Mouse (Mus musculus): ENCODE data around the gene Rbm38.
A peak's percentile ranks its signal among the peaks of the same experiment; 100 is the strongest.

Rbm38 gene

GRCm38 (mm10) chr2:173020430-173020829 is at the start of gene Rbm38:
TSS of gene Rbm38 (plus strand) at chr2:173020498.
- DNase-seq, result no peak

DNA sequence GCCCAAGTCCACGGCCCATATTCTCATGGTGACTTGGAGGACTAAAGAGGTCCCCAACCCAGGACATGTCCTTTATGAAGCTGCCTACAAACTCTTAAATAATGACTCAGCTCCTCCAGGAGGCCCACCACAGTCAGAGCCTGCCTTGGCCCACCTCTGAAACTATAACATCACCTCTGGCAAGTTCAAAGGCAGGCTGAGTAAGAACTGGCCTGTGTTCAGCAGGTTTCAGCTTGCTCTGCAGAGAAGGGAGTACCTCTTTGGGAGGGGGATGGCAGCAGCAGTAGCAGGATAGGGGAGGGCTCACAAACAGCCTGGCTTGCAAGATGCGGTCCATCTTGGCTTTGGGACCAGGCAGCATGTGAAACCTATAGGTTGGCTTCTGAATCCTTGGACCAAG is 48.4 kb upstream of the Rbm38 start:
- DNase-seq, result no peak

DNA sequence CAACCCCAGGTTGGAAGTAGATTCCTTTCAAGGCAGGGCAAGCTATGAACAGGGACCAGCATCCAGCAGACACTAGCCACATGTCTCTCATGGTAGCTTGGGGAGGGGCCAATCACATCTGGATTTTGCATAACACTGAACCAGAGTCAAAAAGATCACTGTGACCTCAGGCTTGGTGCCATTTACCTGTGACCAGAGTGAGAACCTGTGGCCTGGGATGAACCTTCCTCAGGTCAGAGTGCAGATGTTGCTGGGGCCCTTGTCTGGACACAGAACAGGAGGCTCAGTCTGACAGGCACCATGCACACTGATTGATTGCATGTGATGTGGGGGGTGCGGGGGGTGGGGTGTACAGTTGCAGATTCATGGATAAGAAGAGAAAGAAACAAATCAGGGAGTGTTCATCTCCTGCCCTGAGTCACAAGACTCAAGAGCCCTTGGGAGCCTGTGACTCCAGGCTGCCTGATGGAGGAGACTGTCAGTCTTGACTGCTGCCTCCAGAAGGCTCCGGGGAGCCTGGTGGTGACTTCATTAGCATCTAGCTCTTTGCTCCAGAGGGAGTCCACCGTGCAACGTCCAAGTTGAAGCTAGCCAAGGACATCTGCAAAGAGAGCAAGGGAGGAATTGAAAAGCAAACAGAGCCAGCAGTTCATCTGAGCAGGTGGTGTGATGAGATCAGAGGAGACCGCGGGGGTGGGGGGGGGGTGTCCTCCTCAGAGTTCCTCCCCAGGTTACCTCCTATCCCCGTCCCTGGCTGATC is 46.3 kb upstream of the Rbm38 start:
- DNase-seq, result no peak

- DNase-seq, result no peak
These were observed 45.6 kb upstream of the Rbm38 start for GRCm38 (mm10) chr2:172974701-172975100.

GRCm38 (mm10) chr2:172975159-172975558 is 45.1 kb upstream of the Rbm38 start:
- no peak for DNase-seq

- DNase-seq, result peak; percentile 84
These were observed 43.5 kb upstream of the Rbm38 start for GRCm38 (mm10) chr2:172976661-172977238.

- DNase-seq, result peak; percentile 96
These were observed 42.7 kb upstream of the Rbm38 start, which contains the start of gene Spo11 for GRCm38 (mm10) chr2:172977409-172978130. TSS of gene Spo11 (plus strand) at chr2:172977700.

DNA sequence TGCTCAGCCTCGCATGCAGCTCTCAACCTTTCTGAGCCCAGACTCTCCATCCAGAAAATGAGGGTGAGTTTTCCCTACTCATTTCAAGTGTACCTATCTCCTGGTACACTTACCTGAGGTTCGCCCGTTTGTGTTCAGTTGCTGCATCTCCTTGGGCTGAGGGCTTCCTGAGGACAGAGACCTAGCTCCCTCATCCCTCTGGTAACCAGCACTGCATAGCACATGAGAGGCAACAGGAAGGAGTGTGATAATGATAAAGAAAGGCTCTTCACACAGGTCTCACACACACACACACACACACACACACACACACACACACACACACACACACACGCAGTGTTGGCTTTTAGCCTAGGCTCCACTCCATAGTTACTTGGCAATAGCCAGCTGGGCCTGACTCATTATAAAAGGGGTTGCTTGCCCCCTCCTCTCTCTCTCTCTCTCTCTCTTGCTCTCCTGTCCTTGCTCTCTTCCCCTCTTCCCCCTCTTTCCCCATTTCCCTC is 42.1 kb upstream of the Rbm38 start:
- DNase-seq, result peak; percentile 55

- DNase-seq, result peak; percentile 26
These were observed 40.5 kb upstream of the Rbm38 start for GRCm38 (mm10) chr2:172979666-172980345.

DNA sequence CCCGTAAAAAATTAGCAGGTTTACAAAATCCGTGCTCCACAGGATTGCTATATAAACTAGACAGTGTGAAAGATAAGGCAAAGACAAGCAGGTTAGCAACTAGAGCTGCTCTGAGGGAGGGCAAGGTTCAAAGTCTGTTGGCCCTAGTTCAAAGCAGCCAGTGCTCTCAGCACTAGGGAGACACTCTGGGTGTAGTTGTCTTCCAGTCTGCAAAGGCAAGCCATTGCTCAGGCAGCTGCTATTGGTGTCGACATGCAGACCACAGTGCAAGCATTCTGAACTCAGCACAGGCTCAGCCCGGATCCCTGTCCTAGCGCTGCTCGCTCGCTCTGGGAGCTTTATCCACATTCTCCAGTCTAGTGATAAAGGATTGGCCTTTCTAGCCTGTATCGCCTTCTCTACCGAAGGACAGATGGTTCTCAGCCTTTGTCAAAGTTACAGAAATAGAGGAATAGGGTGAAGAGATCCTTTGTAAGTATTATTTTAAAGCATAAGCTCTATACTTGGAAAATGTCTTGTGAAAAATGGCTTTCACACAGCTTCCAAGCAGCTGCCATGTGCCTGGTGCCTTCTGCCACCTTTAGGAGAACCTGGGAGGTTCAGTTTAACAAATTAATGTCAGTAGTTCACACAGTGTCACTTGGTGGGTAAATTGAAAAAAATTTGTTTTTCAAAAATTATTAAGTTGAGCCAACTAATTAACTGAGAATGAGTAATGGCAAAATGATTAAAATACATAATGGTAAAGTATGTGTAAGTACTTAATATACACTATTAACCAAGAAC is 37.3 kb upstream of the Rbm38 start:
- peak; percentile 55 for DNase-seq

- DNase-seq, result no peak
These were observed 30.1 kb upstream of the Rbm38 start for GRCm38 (mm10) chr2:172990161-172990560.

DNA sequence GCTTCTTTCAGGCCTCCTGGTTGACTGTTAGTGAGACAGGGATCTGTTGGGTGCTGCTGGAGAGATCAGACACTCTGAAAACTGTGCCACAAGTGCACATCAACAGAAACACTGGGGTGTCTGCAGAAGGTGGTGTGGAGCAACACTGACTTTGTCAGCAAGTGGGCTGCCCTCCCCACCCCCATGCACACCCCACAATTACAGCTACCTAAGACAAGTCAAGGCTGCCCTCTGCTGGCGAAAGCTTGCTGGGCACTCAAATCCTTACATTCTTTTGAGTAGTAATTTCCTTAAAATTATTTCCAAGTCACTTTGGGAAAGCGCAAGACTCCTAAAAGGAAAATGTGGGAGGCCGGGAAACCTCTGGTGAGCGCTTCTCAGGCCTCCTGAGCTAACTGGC is 24.1 kb upstream of the Rbm38 start:
- DNase-seq, result peak; percentile 88

GRCm38 (mm10) chr2:172997748-172998147 is 22.6 kb upstream of the Rbm38 start:
- no peak for DNase-seq

GRCm38 (mm10) chr2:172998478-172998877 is 21.8 kb upstream of the Rbm38 start:
- DNase-seq, result no peak

- peak; percentile 99 for DNase-seq
These were observed 20.5 kb upstream of the Rbm38 start, which contains the start of gene Rae1 for GRCm38 (mm10) chr2:172999630-173000284. TSS of gene Rae1 (plus strand) at chr2:173000117.

- no peak for DNase-seq
These were observed 20.0 kb upstream of the Rbm38 start for GRCm38 (mm10) chr2:173000285-173000652.

- DNase-seq, result no peak
These were observed 19.4 kb upstream of the Rbm38 start for GRCm38 (mm10) chr2:173000921-173001320.

GRCm38 (mm10) chr2:173003737-173004136 is 16.6 kb upstream of the Rbm38 start:
- no peak for DNase-seq

DNA sequence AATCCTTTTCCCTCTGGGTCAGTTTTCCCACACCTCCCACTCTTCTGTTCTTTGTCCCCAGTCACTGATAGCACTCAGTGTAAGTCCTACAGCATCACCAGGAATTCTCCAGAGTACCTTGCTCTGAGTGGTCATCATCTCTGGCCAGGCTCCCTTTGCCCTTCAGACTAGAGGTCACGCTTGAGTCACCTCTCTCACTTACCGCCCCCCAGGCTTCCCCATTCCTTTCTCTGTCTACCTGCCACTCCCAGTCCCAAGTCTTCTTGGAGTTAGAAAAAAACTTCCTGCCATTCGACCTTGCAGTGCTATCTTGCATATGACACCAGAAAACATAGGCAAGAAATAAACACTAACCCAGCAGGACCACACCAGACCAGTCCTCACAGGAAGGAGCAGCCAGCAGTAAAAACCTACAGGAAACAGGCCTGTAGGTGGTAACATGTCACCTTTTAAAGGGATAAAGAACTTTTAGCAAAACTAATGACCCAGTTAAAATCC is 10.0 kb upstream of the Rbm38 start:
- DNase-seq, result no peak

GRCm38 (mm10) chr2:173011440-173011839 is 8.9 kb upstream of the Rbm38 start:
- no peak for DNase-seq

- no peak for DNase-seq
These were observed 5.5 kb upstream of the Rbm38 start for GRCm38 (mm10) chr2:173014741-173015287.

All from thymus, postnatal 14 days (tissue).